Mouse (Mus musculus) heart, embryonic 12.5 days (tissue): ENCODE results near the gene Bsn. TPM values are rescaled to one million over a fixed set of nuclear protein-coding genes. Genes with fewer than 3 reads are reported as not detected.
A peak's percentile ranks its signal among the peaks of the same experiment; 100 is the strongest.

Source experiments
- ATAC-seq: fragments of 200-750 bp; cut with Nextera tagmentation; 2 replicates; pipeline ENCODE4 v1.8.0; 2017; ENCODE audit warnings: moderate TSS enrichment, moderate library complexity; ENCODE audit not compliant: insufficient number of reproducible peaks, low FRiP score
- H3K27ac ChIP-seq: fragments of 300-500 bp; sonication (generic); 2 replicates; pipeline ENCODE4 v1.5.1; 2016; ENCODE audit warnings: mild to moderate bottlenecking, moderate library complexity; ENCODE audit not compliant: poor library complexity, severe bottlenecking
- H3K27me3 ChIP-seq: fragments of 300-500 bp; sonication (generic); replicated peaks from 2 replicates; pipeline ENCODE4 v1.6.1; 2016; ENCODE audit warnings: mild to moderate bottlenecking, moderate library complexity
- H3K36me3 ChIP-seq: fragments of 300-500 bp; sonication (generic); 2 replicates; pipeline ENCODE4 v1.6.1; 2016; ENCODE audit warnings: mild to moderate bottlenecking, moderate library complexity
- H3K4me1 ChIP-seq: fragments of 300-500 bp; sonication (generic); replicated peaks from 2 replicates; pipeline ENCODE4 v1.6.1; 2016; ENCODE audit warnings: mild to moderate bottlenecking
- H3K4me2 ChIP-seq: fragments of 300-500 bp; sonication (generic); 2 replicates; pipeline ENCODE4 v1.6.1; 2016; ENCODE audit warnings: mild to moderate bottlenecking, moderate library complexity
- H3K4me3 ChIP-seq: fragments of 300-500 bp; sonication (generic); 2 replicates; pipeline ENCODE4 v1.5.1; 2016; ENCODE audit warnings: mild to moderate bottlenecking
- H3K9ac ChIP-seq: fragments of 300-500 bp; sonication (generic); 2 replicates; pipeline ENCODE4 v1.6.1; 2016; ENCODE audit warnings: mild to moderate bottlenecking, moderate library complexity
- H3K9me3 ChIP-seq: fragments of 300-500 bp; sonication (generic); replicated peaks from 2 replicates; pipeline ENCODE4 v1.6.1; 2016; ENCODE audit warnings: mild to moderate bottlenecking, moderate library complexity
- WGBS: fragments of 180-500 bp; shearing (Covaris S2); methylation state at CpG from one replicate; pipeline ENCODE4 v1.1.7; 2016; 5-methylcytosine and 5-hydroxymethylcytosine counted together
- polyA plus RNA-seq: library from polyadenylated mRNA; unstranded; fragments of >200 nt; fragmentation: Nextera tagmentation; extraction: Ambion mirVana; gene quantifications from 2 replicates; pipeline ENCODE4 v1.2.1, GENCODE M21; 2016

The Bsn gene
- polyA plus RNA-seq, 1 experiment from 2014 or later: 0.50 TPM

- Histone ChIP-seq H3K9ac (no peak overlapping the region), H3K4me1 (peaks cover 5% of the 10 kb centered on the region; the same call in 1 of the 2 replicates), H3K27ac (no peak overlapping the region), H3K36me3 (no peaks in the 10 kb centered on the region), H3K4me3 (no peak overlapping the region), H3K9me3 (peaks cover 10% of the 10 kb centered on the region; the same call in 1 of the 2 replicates), H3K27me3 (no peaks in the 10 kb centered on the region), H3K4me2 (no peak overlapping the region)
- 71% methylated on average over 5 of the region's 5 CpGs for WGBS
- ATAC-seq: no peak
Measured at GRCm38 (mm10) chr9:108147606-108148005, 42.6 kb downstream of the Bsn start.

DNA sequence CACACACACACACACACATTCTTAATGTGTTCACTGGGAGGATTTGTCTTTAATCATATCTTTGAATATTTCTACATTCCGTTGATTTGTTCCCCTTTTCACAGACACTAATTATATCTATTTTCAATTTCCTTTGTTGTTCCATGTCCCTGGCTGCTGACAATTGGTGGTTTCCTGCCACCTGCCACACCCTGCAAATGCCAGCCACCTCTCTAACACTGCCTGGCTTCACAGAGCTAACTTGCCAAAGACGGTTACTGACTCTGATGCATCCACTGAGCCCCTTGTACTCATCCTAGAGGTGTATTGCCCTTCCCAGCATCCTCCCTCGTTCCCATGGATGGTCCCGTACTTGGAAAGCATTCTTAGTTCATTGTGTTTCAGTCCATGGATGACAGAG is 43.7 kb downstream of the Bsn start:
- Histone ChIP-seq H3K9me3 (peaks cover 4% of the 10 kb centered on the region; the same call in 1 of the 2 replicates), H3K9ac (no peak overlapping the region), H3K4me3 (no peak overlapping the region), H3K27me3 (no peaks in the 10 kb centered on the region), H3K36me3 (no peaks in the 10 kb centered on the region), H3K4me1 (peaks cover 5% of the 10 kb centered on the region; the same call in 1 of the 2 replicates), H3K27ac (no peak overlapping the region), H3K4me2 (no peak overlapping the region)
- no peak for ATAC-seq
- 68% methylated on average over 4 of the region's 4 CpGs for whole genome bisulfite sequencing

GRCm38 (mm10) chr9:108145740-108146139 is 44.4 kb downstream of the Bsn start:
- no peak overlapping the region for H3K4me3 ChIP-seq
- no peaks in the 10 kb centered on the region for H3K27me3 ChIP-seq
- peaks cover 5% of the 10 kb centered on the region; the same call in 1 of the 2 replicates for H3K4me1 ChIP-seq
- no peaks in the 10 kb centered on the region for H3K36me3 ChIP-seq
- peaks cover 3% of the 10 kb centered on the region; the same call in 1 of the 2 replicates for H3K9me3 ChIP-seq
- H3K27ac ChIP-seq: no peak overlapping the region
- no peak overlapping the region for H3K9ac ChIP-seq
- 62% methylated on average over 6 of the region's 6 CpGs for WGBS
- no peak for ATAC-seq
- H3K4me2 ChIP-seq: no peak overlapping the region

- H3K27ac ChIP-seq: no peak overlapping the region
- 72% methylated on average over 17 of the region's 17 CpGs for WGBS
- no peak for ATAC-seq
Measured at GRCm38 (mm10) chr9:108144371-108145270, 45.6 kb downstream of the Bsn start.

DNA sequence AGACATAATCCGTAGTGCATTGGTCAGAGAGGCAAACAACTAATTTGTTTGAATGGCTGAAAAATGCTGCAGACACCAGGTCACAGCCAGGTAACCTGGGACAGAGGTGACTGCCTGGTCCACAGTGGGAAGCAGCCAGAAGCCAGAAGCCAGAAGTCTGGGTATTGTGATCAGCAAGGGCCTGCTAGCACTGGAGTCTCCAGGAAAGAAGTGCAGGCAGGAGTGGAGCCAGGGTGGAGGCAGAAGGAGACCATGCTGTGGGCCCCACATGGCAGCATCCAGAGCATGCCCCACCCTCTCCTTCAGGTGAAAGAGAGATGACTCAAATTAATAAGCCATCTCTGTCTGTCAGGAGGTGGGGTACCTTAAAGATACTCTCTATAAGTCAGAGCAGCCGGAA is 46.7 kb downstream of the Bsn start:
- Histone ChIP-seq H3K4me1 (peaks cover 5% of the 10 kb centered on the region; the same call in 1 of the 2 replicates), H3K9ac (no peak overlapping the region), H3K27ac (no peak overlapping the region), H3K4me2 (no peak overlapping the region), H3K36me3 (no peaks in the 10 kb centered on the region), H3K27me3 (no peaks in the 10 kb centered on the region), H3K9me3 (peaks cover 3% of the 10 kb centered on the region; the same call in 1 of the 2 replicates), H3K4me3 (no peak overlapping the region)
- ATAC-seq: no peak
- 87% methylated on average over 2 of the region's 2 CpGs for WGBS

More at GRCm38 (mm10) chr9:108144371-108145270, 45.6 kb downstream of the Bsn start:
- Histone ChIP-seq H3K36me3 (no peaks in the 10 kb centered on the region), H3K27me3 (no peaks in the 10 kb centered on the region), H3K4me3 (no peak overlapping the region), H3K9ac (no peak overlapping the region), H3K4me2 (no peak overlapping the region), H3K4me1 (peaks cover 5% of the 10 kb centered on the region; the same call in 1 of the 2 replicates), H3K9me3 (peaks cover 3% of the 10 kb centered on the region; the same call in 1 of the 2 replicates)

- ATAC-seq: no peak
- no peak overlapping the region for H3K4me3 ChIP-seq
- WGBS: 83% methylated on average over 10 of the region's 10 CpGs
- no peaks in the 10 kb centered on the region for H3K36me3 ChIP-seq
- no peaks in the 10 kb centered on the region for H3K27me3 ChIP-seq
- no peak overlapping the region for H3K9ac ChIP-seq
- H3K9me3 ChIP-seq: peaks cover 3% of the 10 kb centered on the region; the same call in 1 of the 2 replicates
- H3K4me2 ChIP-seq: no peak overlapping the region
- H3K4me1 ChIP-seq: peaks cover 19% of the 10 kb centered on the region
- no peak overlapping the region for H3K27ac ChIP-seq
Measured at GRCm38 (mm10) chr9:108141387-108141786, 48.8 kb downstream of the Bsn start.

- Histone ChIP-seq H3K4me3 (no peak overlapping the region), H3K27ac (no peak overlapping the region), H3K9me3 (peaks cover 3% of the 10 kb centered on the region; the same call in 1 of the 2 replicates), H3K36me3 (no peaks in the 10 kb centered on the region), H3K4me1 (peaks cover 19% of the 10 kb centered on the region), H3K4me2 (no peak overlapping the region), H3K27me3 (0 out of 2 replicates have a peak, but pooled peaks cover 2% of the 10 kb centered on the region), H3K9ac (no peak overlapping the region)
- ATAC-seq: no peak
- WGBS: 74% methylated on average over 7 of the region's 7 CpGs
Measured at GRCm38 (mm10) chr9:108139963-108140695, 50.1 kb downstream of the Bsn start.

DNA sequence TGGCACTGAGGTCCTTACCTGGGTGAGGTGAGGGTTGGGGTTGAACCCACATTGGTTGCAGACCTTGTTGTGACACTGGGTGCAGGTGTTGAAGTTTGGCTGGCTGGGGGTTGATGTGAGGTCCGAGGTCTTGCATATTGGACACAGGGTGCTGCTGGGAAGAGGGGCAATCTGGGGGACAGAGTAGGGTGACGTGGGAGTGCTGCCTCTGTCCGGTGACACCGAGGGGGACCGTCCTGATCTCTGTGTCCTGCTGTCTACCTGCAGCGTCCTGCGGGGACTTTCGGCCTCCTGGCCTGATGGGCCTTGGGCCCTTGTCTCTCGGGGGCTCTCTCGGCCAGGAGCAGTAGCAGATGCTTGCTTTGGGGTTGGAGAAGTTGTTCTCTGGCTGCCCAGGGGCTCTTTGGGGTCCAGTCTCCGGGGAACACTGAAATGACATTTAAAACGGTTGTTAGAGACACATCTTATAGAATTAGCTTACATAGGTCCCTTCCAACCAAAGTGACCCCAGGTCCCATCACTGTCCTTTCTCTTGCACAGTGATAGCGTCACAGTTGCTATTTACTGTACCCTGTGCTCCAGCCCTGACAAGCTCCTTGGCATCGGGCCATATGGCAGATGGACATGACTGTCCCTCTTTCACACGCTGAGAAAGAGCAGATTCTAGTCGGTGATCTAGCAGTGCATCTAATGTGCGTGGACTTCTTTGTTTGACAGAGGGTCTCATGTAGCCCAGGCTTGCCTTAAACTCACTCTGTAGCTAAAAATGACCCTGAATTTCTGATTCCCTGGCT is 50.8 kb downstream of the Bsn start:
- no peak overlapping the region for H3K4me3 ChIP-seq
- H3K9me3 ChIP-seq: peaks cover 3% of the 10 kb centered on the region; the same call in 1 of the 2 replicates
- H3K9ac ChIP-seq: no peak overlapping the region
- H3K27ac ChIP-seq: no peak overlapping the region
- 74% methylated on average over 17 of the region's 17 CpGs for WGBS
- ATAC-seq: no peak
- H3K36me3 ChIP-seq: no peaks in the 10 kb centered on the region
- H3K27me3 ChIP-seq: 0 out of 2 replicates have a peak, but pooled peaks cover 5% of the 10 kb centered on the region
- no peak overlapping the region for H3K4me2 ChIP-seq
- peaks cover 14% of the 10 kb centered on the region for H3K4me1 ChIP-seq

DNA sequence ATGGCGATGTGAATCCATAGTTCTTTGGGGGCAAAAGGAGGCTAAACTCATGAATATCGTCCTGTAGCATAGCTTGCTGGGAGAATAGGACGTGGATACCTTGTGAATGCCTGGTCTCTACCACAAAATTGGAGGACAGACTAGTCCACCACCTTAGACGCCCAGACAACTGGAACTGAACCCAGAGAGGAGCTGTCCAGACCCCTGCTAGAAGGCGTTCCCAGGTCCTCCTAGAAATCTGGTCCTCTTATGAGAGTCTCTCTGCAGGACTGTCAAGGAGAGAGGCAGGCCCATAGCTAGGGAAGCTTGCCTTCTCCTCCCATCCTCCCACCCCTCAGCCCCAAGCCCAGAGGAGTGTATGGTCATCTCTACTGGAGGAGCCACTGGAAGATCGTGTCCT is 52.1 kb downstream of the Bsn start:
- no peaks in the 10 kb centered on the region for H3K36me3 ChIP-seq
- WGBS: 75% methylated on average over 6 of the region's 6 CpGs
- H3K4me2 ChIP-seq: no peak overlapping the region
- H3K4me3 ChIP-seq: no peak overlapping the region
- H3K27ac ChIP-seq: no peak overlapping the region
- H3K9ac ChIP-seq: no peak overlapping the region
- peaks cover 3% of the 10 kb centered on the region; the same call in 1 of the 2 replicates for H3K9me3 ChIP-seq
- peaks cover 13% of the 10 kb centered on the region for H3K4me1 ChIP-seq
- no peak for ATAC-seq
- H3K27me3 ChIP-seq: 0 out of 2 replicates have a peak, but pooled peaks cover 8% of the 10 kb centered on the region

DNA sequence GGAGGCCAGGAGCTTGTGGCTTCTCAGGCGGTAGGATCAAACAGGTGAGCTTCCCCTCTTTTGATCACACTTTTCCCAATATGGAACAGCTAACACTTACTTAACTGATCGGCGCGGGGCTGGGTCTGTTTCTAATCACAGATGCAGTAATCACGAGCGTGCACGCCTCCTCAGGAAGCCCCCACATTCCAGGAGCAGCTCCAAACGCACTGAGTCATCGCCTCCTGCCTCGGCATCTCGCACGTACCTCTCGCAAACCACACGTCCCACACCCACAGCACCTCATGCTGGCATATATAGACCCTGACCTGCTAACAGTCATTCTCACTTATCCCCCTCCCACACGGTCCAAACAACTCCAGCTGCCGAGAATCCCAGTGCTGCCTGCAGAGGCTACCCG is 52.7 kb downstream of the Bsn start:
- Histone ChIP-seq H3K36me3 (no peaks in the 10 kb centered on the region), H3K9ac (no peak overlapping the region), H3K4me2 (peak overlapping the region; percentile 35), H3K9me3 (no peaks in the 10 kb centered on the region), H3K4me1 (peaks cover 13% of the 10 kb centered on the region), H3K4me3 (no peak overlapping the region), H3K27me3 (0 out of 2 replicates have a peak, but pooled peaks cover 8% of the 10 kb centered on the region), H3K27ac (peak overlapping the region; percentile 4; the same call in 1 of the 2 replicates)
- WGBS: 11% methylated on average over 17 of the region's 17 CpGs
- peak; percentile 72 for ATAC-seq
